Mouse (Mus musculus): ENCODE data around the gene Sel1l2.
"Not testable (repeated sequence)": the region's sequence is repeated elsewhere in the genome, so short reads cannot be mapped to it uniquely, and the experiment has no call there.

Sel1l2 gene

DNA sequence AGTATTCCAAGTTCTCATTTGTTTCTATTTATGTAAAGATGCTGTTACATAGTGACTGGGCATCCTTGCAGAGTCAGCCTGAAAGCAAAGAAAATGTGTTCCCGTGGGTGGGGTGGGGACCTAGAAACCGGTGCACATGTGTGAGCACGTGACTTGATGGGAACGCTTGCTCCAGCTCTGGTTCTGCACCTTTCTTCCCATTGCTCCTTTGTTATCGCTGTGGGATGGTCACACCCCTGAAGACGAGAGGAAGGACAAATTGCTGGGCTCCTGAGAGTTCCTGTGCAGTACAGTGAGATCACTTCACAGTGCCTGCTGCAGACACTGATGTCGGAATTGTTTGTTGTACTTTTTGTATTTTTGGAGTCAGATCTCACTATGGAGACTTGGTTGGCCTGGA lies 185.8 kb downstream of the Sel1l2 start:
- no peak for DNase-seq

DNA sequence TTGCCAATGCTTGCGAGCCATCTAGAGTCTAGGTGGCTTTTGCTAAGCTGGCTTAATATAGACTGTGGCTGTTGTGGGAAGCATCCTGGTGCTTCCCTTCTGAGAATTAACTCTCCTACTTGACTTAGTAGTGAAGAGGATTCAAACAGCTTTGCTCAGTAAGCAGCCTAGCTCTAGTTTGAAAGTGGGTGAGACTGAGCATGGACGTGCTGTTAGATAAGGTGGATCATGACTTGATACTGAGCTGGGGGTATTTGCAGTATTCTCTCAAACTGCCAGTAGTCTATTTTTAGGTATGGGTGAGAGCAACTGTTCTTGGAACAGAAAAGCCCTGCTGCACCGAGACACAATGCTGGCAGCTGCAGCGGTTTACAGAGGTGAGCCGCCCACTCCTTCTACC lies 186.9 kb downstream of the Sel1l2 start:
- no peak for DNase-seq

DNA sequence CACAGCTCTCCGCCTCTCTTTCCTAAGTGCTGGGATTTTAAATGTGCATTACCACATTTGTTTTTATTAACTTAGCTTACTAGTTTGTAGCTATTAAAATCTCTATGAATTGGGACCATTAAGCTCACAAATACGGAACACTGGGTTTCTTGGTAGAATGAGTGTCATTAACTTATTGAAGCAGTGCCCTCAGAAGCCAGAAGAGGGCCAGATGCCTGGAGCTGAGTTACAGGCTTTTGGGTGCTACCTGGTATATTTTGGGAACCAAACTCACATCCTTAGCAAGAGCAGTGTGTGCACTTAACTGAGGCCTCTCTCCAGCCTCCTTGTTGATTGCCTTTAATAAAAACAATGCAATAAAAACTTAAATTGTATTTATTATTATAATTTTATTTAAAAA lies 188.8 kb downstream of the Sel1l2 start:
- no peak for DNase-seq

DNA sequence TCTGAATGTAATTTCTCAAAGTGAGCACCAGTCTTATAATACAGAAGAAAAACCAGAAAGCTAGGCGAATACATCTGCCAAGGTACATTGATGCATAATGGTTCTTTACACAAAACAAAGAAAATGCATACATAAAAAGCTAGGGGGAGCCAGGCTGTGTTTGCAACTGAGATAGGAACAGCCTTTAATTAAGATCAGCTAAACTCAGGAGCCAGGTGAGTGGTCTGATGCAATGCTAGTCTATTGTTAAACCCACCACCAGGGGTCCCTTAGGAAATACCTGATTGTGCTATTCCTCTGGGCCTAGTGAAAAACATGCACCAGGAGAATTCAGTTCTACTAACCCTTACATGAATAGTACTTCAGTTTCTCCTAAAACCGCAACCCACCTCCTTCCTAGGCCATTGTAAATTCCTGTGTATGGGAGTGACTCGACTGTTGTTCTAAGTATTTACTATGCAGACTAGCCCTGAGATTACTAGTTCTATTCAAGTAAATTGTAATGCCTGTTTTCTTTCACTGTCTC lies 203.8 kb downstream of the Sel1l2 start:
- not testable (repeated sequence) for DNase-seq

All from B cell, adult 2 months (primary cell).